Mouse (Mus musculus) megakaryocyte, embryonic 14.5 days (primary cell): Measurements from ENCODE around the gene Cstad.

Experiments used
- FLI1 ChIP-seq: IDR thresholded peaks from 2 replicates; pipeline ENCODE4 v1.6.1; 2012; ENCODE audit warnings: low read length, inconsistent platforms, mixed read lengths
- GATA1 ChIP-seq: IDR thresholded peaks from 3 replicates; pipeline ENCODE4 v1.6.1; 2012; ENCODE audit warnings: mixed read lengths, low read length, inconsistent platforms, borderline replicate concordance

- TF ChIP-seq FLI1, result no peak
- TF ChIP-seq GATA1, result no peak
Observed at GRCm38 (mm10) chr2:30555257-30555656, 39.6 kb upstream of the Cstad start.
